ENCODE assay signal across 12 mouse cellular contexts in genomic region chr15:95883559-95883958, GRCm38 (mm10).
DNase-seq lines count a peak whose midpoint lies in the region; ATAC-seq and TF ChIP-seq lines count a peak whose summit lies in the region.
"Had no signal": no experiment of that assay in that cellular context is flagged by ENCODE, and none has a peak within 500 bp of the region (broad histone marks: within the 10 kb centered on the region; RNA-seq: fewer than 3 reads in every experiment).

No protein-coding gene starts in this region.

- no peak for DNase-seq in heart, postnatal 25 days (ENCODE audit: low spot score)
- DNase-seq in MEL (ENCODE audit: low read depth, low spot score) = peak; percentile 89
- no peak for DNase-seq in embryo, embryonic 9.5 days (ENCODE audit: extremely low spot score)
- no peak for DNase-seq in frontal cortex, postnatal 25 days (ENCODE audit: low spot score in 2 of 2)
- no peak for DNase-seq in frontal cortex, adult 2 months (ENCODE audit: extremely low spot score in 1 of 2, low spot score in 1 of 2)
- DNase-seq: cerebellum, postnatal 36 days; kidney, adult 8-10 months; thymus, postnatal 4 days had no signal

- intact Hi-C loops in heart, postnatal 25 days (cut with DNase I) = loop anchor here (2.0 kb wide), 1 partner anchor 23 kb away; no protein-coding TSS in a partner anchor

- H3K79me2 ChIP-seq in MEL (ENCODE audit: control insufficient read depth, insufficient read depth, low read length, poor library complexity) = peaks cover 35% of the 10 kb centered on the region

- H3K4me3 ChIP-seq in heart, embryonic 11.5 days (ENCODE audit: low read depth, low read length) = no peak overlapping the region
- no peak overlapping the region for H3K4me3 ChIP-seq in MEL (ENCODE audit: control insufficient read depth in 1 of 2, insufficient read depth in 1 of 2, low read depth in 2 of 2, low read length in 2 of 2)

- TF ChIP-seq RAD21 in MEL (IDR thresholded peaks at IDR 0.05; ENCODE audit: low read depth, low read length) = no peak

- 0 out of 2 replicates have a peak overlapping the region, but pooled peaks have one; percentile 16 for H3K4me2 ChIP-seq in heart, embryonic 11.5 days

- TF ChIP-seq POLR2A in MEL (IDR thresholded peaks at IDR 0.05; ENCODE audit: control insufficient read depth in 1 of 2, insufficient read depth in 1 of 2, low read depth in 1 of 2, low read length in 2 of 2, poor library complexity in 1 of 2) = no peak

- peak; percentile 85 for ATAC-seq in heart, embryonic 11.5 days (replicated peaks; ENCODE audit: insufficient number of reproducible peaks, low FRiP score, low TSS enrichment)
- ATAC-seq in erythroid progenitor cell, adult 5-6 weeks (replicated peaks; ENCODE audit: low FRiP score, poor library complexity, severe bottlenecking) = peak; percentile 88
- ATAC-seq in megakaryocyte progenitor cell, adult 5-6 weeks (replicated peaks; ENCODE audit: poor library complexity) = peak; percentile 73
- ATAC-seq: CD4-positive, CD25-positive, alpha-beta regulatory T cell, adult 4 months had no signal

- TF ChIP-seq CTCF in MEL (IDR thresholded peaks at IDR 0.05 in 2 of 3, conservative IDR thresholded peaks at IDR 0.05 in 1 of 3; ENCODE audit: control insufficient read depth in 1 of 3, insufficient read depth in 1 of 3, low read depth in 2 of 3, low read length in 3 of 3, poor library complexity in 1 of 3, severe bottlenecking in 1 of 3) = no peak

- 20% methylated on average over 6 of the region's 6 CpGs for WGBS in heart, embryonic 11.5 days (ENCODE audit: insufficient replicate concordance)

- peak overlapping the region; percentile 77 for H3K27ac ChIP-seq in heart, embryonic 11.5 days (ENCODE audit: low read depth, low read length)
- peak overlapping the region; percentile 54 for H3K27ac ChIP-seq in MEL (ENCODE audit: control insufficient read depth, low read depth, low read length)

- no peaks in the 10 kb centered on the region for H3K27me3 ChIP-seq in heart, embryonic 11.5 days (ENCODE audit: control insufficient read depth, insufficient read depth, low read length)
- no peaks in the 10 kb centered on the region for H3K27me3 ChIP-seq in MEL (ENCODE audit: control insufficient read depth in 1 of 2, insufficient read depth in 2 of 2, low read length in 2 of 2)

- no peak overlapping the region for H3K9ac ChIP-seq in heart, embryonic 11.5 days (ENCODE audit: low read depth, low read length)
- no peak overlapping the region for H3K9ac ChIP-seq in MEL (ENCODE audit: control insufficient read depth, low read depth, low read length, poor library complexity, severe bottlenecking)

- H3K36me3 ChIP-seq in heart, embryonic 11.5 days (ENCODE audit: control insufficient read depth, insufficient read depth, low read length) = no peaks in the 10 kb centered on the region
- H3K36me3 ChIP-seq in MEL (ENCODE audit: control insufficient read depth in 1 of 2, insufficient read depth in 2 of 2, low read length in 2 of 2) = peaks cover 2 to 54% of the 10 kb centered on the region in 2 experiments; a peak in 3 of 4 replicates

- TF ChIP-seq EP300 in MEL (IDR thresholded peaks at IDR 0.05; ENCODE audit: low read depth in 1 of 2, low read length in 2 of 2) = peak; percentile 86 to 95

- peaks cover 59% of the 10 kb centered on the region for H3K4me1 ChIP-seq in heart, embryonic 11.5 days (ENCODE audit: control insufficient read depth, insufficient read depth, low read length)
- peaks cover 17 to 46% of the 10 kb centered on the region in 2 experiments for H3K4me1 ChIP-seq in MEL (ENCODE audit: control insufficient read depth in 1 of 2, insufficient read depth in 2 of 2, low read length in 2 of 2)

- no peaks in the 10 kb centered on the region for H3K9me3 ChIP-seq in heart, embryonic 11.5 days (replicated peaks; ENCODE audit: control insufficient read depth, low read length)
- H3K9me3 ChIP-seq in MEL (replicated peaks; ENCODE audit: insufficient read depth, low read length) = no peaks in the 10 kb centered on the region

TF ChIP-seq in MEL, 35 proteins besides CTCF, POLR2A, EP300 and RAD21:
- TF ChIP-seq ZKSCAN1 (IDR thresholded peaks at IDR 0.05; ENCODE audit: low read depth, low read length) = peak; percentile 79; the same call in 1 of the 2 replicates
- no peak for TF ChIP-seq UBTF (IDR thresholded peaks at IDR 0.05; ENCODE audit: borderline replicate concordance, insufficient read depth, low read depth, low read length)
- no peak for TF ChIP-seq NRF1 (IDR thresholded peaks at IDR 0.05; ENCODE audit: insufficient read depth, low read depth, low read length, poor library complexity, severe bottlenecking)
- no peak for TF ChIP-seq MAZ (IDR thresholded peaks at IDR 0.05; ENCODE audit: low read depth, low read length)
- TF ChIP-seq JUND (IDR thresholded peaks at IDR 0.05; ENCODE audit: low read depth, low read length) = no peak
- TF ChIP-seq BHLHE40 (IDR thresholded peaks at IDR 0.05; ENCODE audit: borderline replicate concordance, low read depth, low read length) = no peak
- TF ChIP-seq POLR2AphosphoS5 (IDR thresholded peaks at IDR 0.05; ENCODE audit: borderline replicate concordance, low read depth, low read length) = no peak
- peak; percentile 80 for TF ChIP-seq ETS1 (IDR thresholded peaks at IDR 0.05; ENCODE audit: low read depth, low read length)
- no peak for TF ChIP-seq NELFE (IDR thresholded peaks at IDR 0.05; ENCODE audit: low read depth, low read length)
- TF ChIP-seq GABPA (IDR thresholded peaks at IDR 0.05; ENCODE audit: low read depth, low read length) = no peak
- peak; percentile 87 for TF ChIP-seq TCF12 (IDR thresholded peaks at IDR 0.05; ENCODE audit: low read depth, low read length)
- no peak for TF ChIP-seq USF1 (IDR thresholded peaks at IDR 0.05; ENCODE audit: low read depth, low read length)
- no peak for TF ChIP-seq KAT2A (conservative IDR thresholded peaks at IDR 0.05; ENCODE audit: low read depth, low read length)
- TF ChIP-seq TBP (IDR thresholded peaks at IDR 0.05; ENCODE audit: low read depth, low read length) = 0 out of 2 replicates have a peak, but pooled peaks have one; percentile 34
- TF ChIP-seq MAFK (IDR thresholded peaks at IDR 0.05; ENCODE audit: borderline replicate concordance, low read depth, low read length) = peak; percentile 76; the same call in 1 of the 2 replicates
- TF ChIP-seq ZC3H11A (IDR thresholded peaks at IDR 0.05; ENCODE audit: low read depth, low read length) = no peak
- no peak for TF ChIP-seq E2F4 (IDR thresholded peaks at IDR 0.05; ENCODE audit: borderline replicate concordance, low read depth, low read length)
- no peak for TF ChIP-seq POLR2AphosphoS2 (IDR thresholded peaks at IDR 0.05; ENCODE audit: low read length)
- no peak for TF ChIP-seq MYC (IDR thresholded peaks at IDR 0.05; ENCODE audit: low read depth, low read length)
- TF ChIP-seq MXI1 (IDR thresholded peaks at IDR 0.05; ENCODE audit: low read depth, low read length) = no peak
- no peak for TF ChIP-seq USF2 (IDR thresholded peaks at IDR 0.05; ENCODE audit: borderline replicate concordance in 1 of 2, insufficient read depth in 1 of 2, low read depth in 1 of 2, low read length in 2 of 2)
- no peak for TF ChIP-seq MYB (IDR thresholded peaks at IDR 0.05; ENCODE audit: low read depth, low read length)
- TF ChIP-seq RCOR1 (IDR thresholded peaks at IDR 0.05; ENCODE audit: low read depth, low read length) = no peak
- TF ChIP-seq ZMIZ1 (IDR thresholded peaks at IDR 0.05; ENCODE audit: low read depth, low read length) = no peak
- TF ChIP-seq ELF1 (IDR thresholded peaks at IDR 0.05; ENCODE audit: low read depth, low read length) = no peak
- no peak for TF ChIP-seq HCFC1 (IDR thresholded peaks at IDR 0.05; ENCODE audit: low read depth, low read length)
- TF ChIP-seq CHD1 (IDR thresholded peaks at IDR 0.05; ENCODE audit: low read depth, low read length) = no peak
- TF ChIP-seq GATA1 (IDR thresholded peaks at IDR 0.05; ENCODE audit: low read depth, low read length) = peak; percentile 96
- TF ChIP-seq SIN3A (IDR thresholded peaks at IDR 0.05; ENCODE audit: low read length) = no peak
- TF ChIP-seq TAL1 (IDR thresholded peaks at IDR 0.05; ENCODE audit: low read length) = peak; percentile 87
- TF ChIP-seq MEF2A (IDR thresholded peaks at IDR 0.05; ENCODE audit: extremely low read depth, insufficient replicate concordance, low read depth, low read length, poor library complexity, severe bottlenecking) = no peak
- TF ChIP-seq ZNF384 (IDR thresholded peaks at IDR 0.05; ENCODE audit: low read depth, low read length) = no peak
- TF ChIP-seq CHD2 (IDR thresholded peaks at IDR 0.05; ENCODE audit: low read length) = no peak
- no peak for TF ChIP-seq MAX (IDR thresholded peaks at IDR 0.05; ENCODE audit: low read length)
- TF ChIP-seq SMC3 (IDR thresholded peaks at IDR 0.05; ENCODE audit: low read depth, low read length) = no peak
